Mouse (Mus musculus) hematopoietic stem cell, adult 5-6 weeks (primary cell): Measurements from ENCODE around the gene 4930568D16Rik. TPM values are rescaled to one million over a fixed set of nuclear protein-coding genes. Genes with fewer than 3 reads are reported as not detected.

Experiments
- ATAC-seq, 2 experiments: fragments of 125-278 bp in 1 of 2; replicated peaks in 1 of 2; 2 replicates each; pipeline ENCODE4 v1.8.0; 2016 to 2017; ENCODE audit warnings: inconsistent platforms in 2 of 2, mild to moderate bottlenecking in 2 of 2, moderate number of reproducible peaks in 2 of 2, low read depth in 1 of 2, moderate TSS enrichment in 1 of 2; ENCODE audit not compliant: low FRiP score in 2 of 2, poor library complexity in 2 of 2, severe bottlenecking in 2 of 2, insufficient read depth in 1 of 2, low TSS enrichment in 1 of 2
- total RNA-seq: library from RNA; stranded (forward); fragments of 172-1452, 232-1000 nt; gene quantifications from 2 replicates; pipeline ENCODE4 v1.2.3, GENCODE M21; 2017

The 4930568D16Rik gene
- not detected in 2 replicates for total RNA-seq

DNA sequence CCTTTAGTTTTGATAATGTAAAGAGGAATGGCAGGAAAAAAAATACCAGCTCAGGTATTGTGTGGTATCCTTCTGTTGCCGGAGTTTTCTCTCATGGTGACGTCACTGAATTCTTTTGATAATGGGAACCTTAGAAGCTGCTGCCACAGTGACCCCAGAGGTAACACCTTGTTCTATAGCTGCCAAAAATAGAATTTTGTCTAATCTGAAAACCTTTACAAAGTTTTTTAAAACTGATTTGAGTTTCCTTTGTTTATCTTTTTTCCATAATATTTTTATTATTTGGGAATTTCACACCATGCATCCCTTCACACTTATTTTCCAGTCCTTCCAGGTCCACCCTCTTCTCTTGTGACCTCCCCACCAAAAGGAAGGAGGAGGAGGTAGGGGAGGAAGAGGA, at the start of gene 4930568D16Rik:
4930568D16Rik (minus strand) TSS at position 101 of the 400 bp plus-strand sequence.
- ATAC-seq: no peak

DNA sequence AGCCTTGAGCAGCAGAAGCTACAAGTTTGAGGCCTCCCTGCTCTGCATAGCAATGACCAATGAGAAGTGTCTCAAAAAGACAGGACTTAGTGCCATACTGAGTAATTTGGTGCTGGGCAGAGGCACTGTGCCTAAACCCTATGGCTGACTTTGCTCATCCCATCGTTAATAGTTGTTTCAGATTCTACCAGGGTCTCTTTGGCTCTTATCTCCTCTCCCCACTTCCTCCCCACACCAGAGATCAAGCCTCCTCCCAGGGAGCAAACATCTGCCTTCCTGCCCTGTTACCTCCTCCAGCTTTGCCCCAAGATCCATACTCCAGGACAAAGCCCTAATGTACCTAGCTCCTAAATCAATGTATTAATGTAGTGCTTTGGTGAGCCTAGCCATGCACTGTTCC, 49.7 kb upstream of the 4930568D16Rik start:
- no peak for ATAC-seq

DNA sequence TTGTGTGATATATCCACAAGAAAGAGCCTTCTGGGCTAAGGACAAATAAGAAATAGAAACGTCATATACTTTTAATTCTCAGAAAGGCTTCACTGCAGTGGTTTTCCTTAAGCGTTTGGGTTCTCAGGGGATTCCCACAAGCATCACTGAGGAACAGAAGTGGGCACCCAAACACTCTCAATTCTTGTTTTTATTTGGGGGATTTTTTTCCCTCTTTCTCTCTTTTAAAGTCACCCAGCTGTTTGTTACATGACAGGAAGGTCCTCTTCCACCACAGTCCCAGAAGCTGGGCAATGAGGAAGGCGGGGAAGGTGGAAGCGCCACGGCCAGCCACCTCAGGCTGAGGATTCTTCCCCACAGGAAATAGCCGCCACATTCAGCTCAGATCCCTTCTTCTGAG, 48.9 kb upstream of the 4930568D16Rik start:
- peak in 1 of 2 experiments; percentile 44; a peak in 1 of 4 replicates for ATAC-seq

- ATAC-seq: no peak
Measured at GRCm38 (mm10) chr2:35412810-35413209, 45.3 kb upstream of the 4930568D16Rik start.

DNA sequence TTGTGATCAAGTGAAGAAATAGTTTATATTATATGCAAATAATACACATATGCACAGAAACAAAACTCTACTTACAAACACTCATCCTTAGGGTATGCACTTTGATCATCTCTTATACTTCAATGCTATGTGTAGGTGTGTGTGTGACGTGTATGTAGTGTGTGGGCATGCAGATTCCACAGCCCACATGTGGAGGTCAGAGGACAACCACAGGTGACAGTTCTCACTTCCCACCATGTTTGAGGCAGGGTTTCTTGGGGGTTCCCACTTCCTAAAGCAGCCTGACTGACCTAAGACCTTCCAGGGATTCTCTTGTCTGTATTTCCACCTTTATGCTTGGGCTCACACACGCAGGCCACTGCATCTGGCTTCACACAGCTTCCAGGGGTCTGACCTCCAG, 44.7 kb upstream of the 4930568D16Rik start:
- no peak for ATAC-seq

- no peak for ATAC-seq
Measured at GRCm38 (mm10) chr2:35411640-35412190, 44.2 kb upstream of the 4930568D16Rik start.

DNA sequence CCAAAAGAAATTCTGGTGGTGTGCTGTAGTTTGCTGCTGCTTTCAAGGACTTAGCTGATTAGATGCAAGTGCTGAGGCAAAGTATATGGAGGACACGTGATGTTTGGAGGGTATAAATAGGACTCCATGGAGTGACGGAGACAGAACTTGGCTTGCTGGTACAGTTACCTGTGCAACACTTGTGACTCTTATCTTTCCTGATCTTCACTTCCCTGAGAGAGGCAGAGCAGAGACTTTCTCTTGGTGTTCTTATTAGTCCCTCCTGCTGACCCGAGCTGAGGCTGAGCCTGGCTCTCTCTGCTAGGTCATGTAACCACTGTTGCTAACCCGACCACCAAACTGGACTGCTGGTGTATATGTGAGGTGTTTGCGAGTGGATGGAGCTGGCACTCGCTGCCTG, 41.9 kb upstream of the 4930568D16Rik start:
- ATAC-seq: no peak

- ATAC-seq: no peak
Measured at GRCm38 (mm10) chr2:35408409-35409110, 41.0 kb upstream of the 4930568D16Rik start.

DNA sequence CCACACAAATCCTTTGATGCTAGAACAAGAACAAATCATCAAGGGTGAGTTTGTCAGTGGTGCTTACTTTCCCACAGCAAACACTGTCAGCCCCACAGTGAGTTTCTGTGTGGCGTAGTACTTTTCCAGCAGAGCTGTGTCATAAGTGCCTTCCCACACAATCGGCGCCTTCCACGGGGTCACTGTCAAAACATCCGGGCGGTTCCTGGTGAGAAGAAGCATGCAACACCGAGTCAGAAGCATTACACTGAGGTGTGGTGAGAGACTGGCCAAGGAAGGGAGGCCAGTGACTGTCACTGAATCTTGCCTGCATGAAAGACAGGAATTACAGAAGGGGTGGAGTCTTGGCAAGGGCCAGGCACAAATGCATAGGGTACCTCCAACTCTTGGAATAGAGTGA, 40.3 kb upstream of the 4930568D16Rik start:
- no peak for ATAC-seq

DNA sequence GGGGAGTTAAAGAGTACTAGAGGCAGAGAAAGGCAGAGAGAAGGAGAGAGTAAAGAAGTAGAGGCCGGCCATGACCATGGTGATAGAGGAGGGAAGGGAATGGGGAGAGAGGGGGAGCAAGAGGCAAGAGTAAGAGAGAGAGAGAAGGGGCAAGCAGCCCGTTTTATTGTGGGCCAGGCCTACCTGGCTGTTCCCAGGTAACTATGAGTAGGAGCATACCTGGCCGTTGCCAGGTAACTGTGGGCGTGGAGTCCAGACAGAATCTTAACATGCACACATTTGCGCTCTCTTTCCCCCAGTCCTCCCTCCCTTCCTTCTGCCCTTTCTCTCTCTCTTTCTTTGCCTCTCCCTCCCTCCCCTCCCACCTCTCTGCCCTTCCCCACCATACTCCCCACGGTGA, 39.7 kb upstream of the 4930568D16Rik start:
- ATAC-seq: no peak

DNA sequence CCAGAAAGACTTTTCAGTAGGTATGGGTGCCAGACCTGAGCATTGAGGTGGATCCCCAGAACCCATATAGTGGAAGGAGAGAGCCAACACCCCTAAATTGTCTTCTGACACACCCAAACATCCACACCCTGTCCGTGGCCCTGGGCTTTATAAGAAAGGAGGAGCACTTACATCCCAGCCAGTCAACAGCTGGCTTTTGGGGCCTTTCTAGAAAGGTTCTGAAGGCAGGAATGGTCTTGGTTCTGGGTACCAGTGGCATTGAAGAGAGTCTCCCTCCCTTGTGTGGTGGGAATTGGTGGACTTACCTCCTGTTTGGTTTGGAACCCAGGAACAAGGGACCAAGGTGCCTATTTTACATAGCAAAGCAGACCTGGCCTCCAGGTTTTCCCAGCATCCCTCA, 39.1 kb upstream of the 4930568D16Rik start:
- ATAC-seq: no peak

DNA sequence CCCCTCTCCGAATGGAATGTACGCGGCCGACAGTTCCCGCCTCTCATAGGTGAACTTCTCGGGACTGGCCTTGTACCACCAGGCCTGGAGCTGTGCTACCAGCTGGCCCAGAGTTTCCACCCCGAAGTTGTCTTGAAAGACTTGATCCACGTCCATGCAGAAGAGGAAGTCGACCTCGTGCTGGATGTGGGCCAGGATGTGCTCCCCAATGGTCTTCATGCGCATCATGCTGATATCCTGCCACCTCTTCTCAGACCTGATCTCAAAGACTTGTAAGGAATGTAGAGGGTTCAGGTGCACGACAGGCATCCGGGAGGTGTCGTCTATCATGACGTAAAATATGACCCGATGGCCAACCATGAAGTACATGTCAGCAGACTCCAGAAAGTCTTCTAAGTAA, 34.9 kb upstream of the 4930568D16Rik start:
- no peak for ATAC-seq

GRCm38 (mm10) chr2:35400739-35401138, 33.2 kb upstream of the 4930568D16Rik start:
- ATAC-seq: no peak

- ATAC-seq: no peak
Measured at GRCm38 (mm10) chr2:35398184-35398828, 30.8 kb upstream of the 4930568D16Rik start.

GRCm38 (mm10) chr2:35397590-35398173, 30.2 kb upstream of the 4930568D16Rik start:
- peak; percentile 84 to 90 for ATAC-seq

GRCm38 (mm10) chr2:35397096-35397495, 29.6 kb upstream of the 4930568D16Rik start, which contains the start of gene 4930402F06Rik:
TSS of gene 4930402F06Rik (minus strand) at chr2:35397175.
- 0 out of 4 replicates have a peak, but pooled peaks of 1 of the 2 experiments have one; percentile 24 for ATAC-seq

DNA sequence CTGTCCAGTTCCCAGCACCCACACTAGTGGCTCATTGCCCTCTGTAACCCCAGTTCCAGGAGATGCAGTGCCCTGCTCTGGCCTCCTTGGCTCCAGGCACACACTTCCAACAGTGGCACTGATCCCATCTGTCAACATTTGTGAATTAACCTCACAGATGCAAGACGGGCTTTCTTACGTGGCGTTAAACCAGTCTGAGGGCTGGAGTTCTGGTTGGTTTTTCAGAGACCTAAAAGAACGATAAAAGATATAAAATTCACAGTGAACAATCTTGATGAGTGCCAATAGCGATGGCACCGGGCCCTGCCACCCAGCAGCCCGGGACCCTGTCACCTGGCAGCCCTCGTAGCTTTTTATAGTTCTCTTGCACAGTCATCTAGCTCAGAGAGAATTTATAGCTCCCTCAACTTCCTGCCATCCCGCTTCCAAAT, 17.9 kb upstream of the 4930568D16Rik start:
- ATAC-seq: no peak

GRCm38 (mm10) chr2:35379306-35379705, 11.8 kb upstream of the 4930568D16Rik start:
- ATAC-seq: no peak
